Mouse (Mus musculus) neural tube, embryonic 13.5 days (tissue): Measurements from ENCODE around the gene Mroh3. TPM values are rescaled to one million over a fixed set of nuclear protein-coding genes. Genes with fewer than 3 reads are reported as not detected.

Experiments used
- ATAC-seq: fragments of 200-750 bp; cut with Nextera tagmentation; 2 replicates; pipeline ENCODE4 v1.8.0; 2017; ENCODE audit warnings: low read depth, mild to moderate bottlenecking, moderate TSS enrichment, moderate library complexity
- H3K27ac ChIP-seq: fragments of 300-500 bp; sonication (generic); replicated peaks from 2 replicates; pipeline ENCODE4 v1.5.1; 2015; ENCODE audit warnings: moderate library complexity, mild to moderate bottlenecking, inconsistent platforms
- H3K27me3 ChIP-seq: fragments of 300-500 bp; sonication (generic); 2 replicates; pipeline ENCODE4 v1.6.1; 2015; ENCODE audit warnings: mild to moderate bottlenecking, inconsistent platforms
- H3K36me3 ChIP-seq: fragments of 300-500 bp; sonication (generic); 2 replicates; pipeline ENCODE4 v1.6.1; 2015; ENCODE audit warnings: mild to moderate bottlenecking, inconsistent platforms
- H3K4me1 ChIP-seq: fragments of 300-500 bp; sonication (generic); replicated peaks from 2 replicates; pipeline ENCODE4 v1.6.1; 2015; ENCODE audit warnings: inconsistent platforms
- H3K4me2 ChIP-seq: fragments of 300-500 bp; sonication (generic); 2 replicates; pipeline ENCODE4 v1.6.1; 2015; ENCODE audit warnings: inconsistent platforms, mild to moderate bottlenecking, moderate library complexity
- H3K4me3 ChIP-seq: fragments of 300-500 bp; sonication (generic); 2 replicates; pipeline ENCODE4 v1.5.1; 2015; ENCODE audit warnings: mild to moderate bottlenecking, inconsistent platforms
- H3K9ac ChIP-seq: fragments of 300-500 bp; sonication (generic); 2 replicates; pipeline ENCODE4 v1.6.1; 2015; ENCODE audit warnings: moderate library complexity, mild to moderate bottlenecking, inconsistent platforms
- H3K9me3 ChIP-seq: fragments of 300-500 bp; sonication (generic); 2 replicates; pipeline ENCODE4 v1.6.1; 2016; ENCODE audit warnings: inconsistent platforms
- WGBS: fragments of 180-500 bp; shearing (Covaris S2); methylation state at CpG from one replicate; pipeline ENCODE4 v1.1.7; 2015; 5-methylcytosine and 5-hydroxymethylcytosine counted together
- polyA plus RNA-seq: library from polyadenylated mRNA; unstranded; fragments of >200 nt; fragmentation: Nextera tagmentation; extraction: Ambion mirVana; gene quantifications from 2 replicates; pipeline ENCODE4 v1.2.1, GENCODE M21; 2015

The Mroh3 gene
- polyA plus RNA-seq, 1 experiment from 2014 or later = not detected

GRCm38 (mm10) chr1:136226626-136227025, 14.0 kb upstream of the Mroh3 start:
- Histone ChIP-seq H3K27me3 (no peaks in the 10 kb centered on the region), H3K36me3 (peaks cover 3% of the 10 kb centered on the region; the same call in 1 of the 2 replicates), H3K9me3 (no peaks in the 10 kb centered on the region), H3K9ac (no peak overlapping the region), H3K4me1 (peaks cover 48% of the 10 kb centered on the region), H3K27ac (no peak overlapping the region), H3K4me3 (no peak overlapping the region), H3K4me2 (no peak overlapping the region)
- WGBS = 93% methylated on average over 8 of the region's 8 CpGs
- no peak for ATAC-seq

- ATAC-seq = no peak
- peaks cover 40% of the 10 kb centered on the region for H3K4me1 ChIP-seq
- 95% methylated on average over 8 of the region's 8 CpGs for WGBS
- H3K4me2 ChIP-seq = no peak overlapping the region
- no peak overlapping the region for H3K9ac ChIP-seq
- H3K9me3 ChIP-seq = no peaks in the 10 kb centered on the region
- no peak overlapping the region for H3K27ac ChIP-seq
- H3K27me3 ChIP-seq = no peaks in the 10 kb centered on the region
- no peak overlapping the region for H3K4me3 ChIP-seq
- H3K36me3 ChIP-seq = peaks cover 3% of the 10 kb centered on the region; the same call in 1 of the 2 replicates
Measured at GRCm38 (mm10) chr1:136225846-136226245, 13.2 kb upstream of the Mroh3 start.

- H3K9me3 ChIP-seq = no peaks in the 10 kb centered on the region
- no peak overlapping the region for H3K4me3 ChIP-seq
- WGBS = 90% methylated on average over 10 of the region's 10 CpGs
- no peaks in the 10 kb centered on the region for H3K27me3 ChIP-seq
- H3K4me1 ChIP-seq = peaks cover 20% of the 10 kb centered on the region
- no peak overlapping the region for H3K9ac ChIP-seq
- no peak for ATAC-seq
- H3K27ac ChIP-seq = no peak overlapping the region
- no peak overlapping the region for H3K4me2 ChIP-seq
- peaks cover 6% of the 10 kb centered on the region; the same call in 1 of the 2 replicates for H3K36me3 ChIP-seq
Measured at GRCm38 (mm10) chr1:136223758-136224342, 11.2 kb upstream of the Mroh3 start.

GRCm38 (mm10) chr1:136222386-136222785, 9.8 kb upstream of the Mroh3 start:
- 89% methylated on average over 10 of the region's 10 CpGs for WGBS
- H3K4me3 ChIP-seq = no peak overlapping the region

GRCm38 (mm10) chr1:136220037-136220871, 7.6 kb upstream of the Mroh3 start:
- H3K27me3 ChIP-seq = no peaks in the 10 kb centered on the region
- H3K4me2 ChIP-seq = no peak overlapping the region
- no peak overlapping the region for H3K9ac ChIP-seq
- 91% methylated on average over 10 of the region's 10 CpGs for WGBS
- no peak overlapping the region for H3K4me3 ChIP-seq
- peaks cover 24% of the 10 kb centered on the region for H3K36me3 ChIP-seq
- H3K4me1 ChIP-seq = 0 out of 2 replicates have a peak, but pooled peaks cover 2% of the 10 kb centered on the region
- H3K9me3 ChIP-seq = no peaks in the 10 kb centered on the region
- no peak overlapping the region for H3K27ac ChIP-seq
- ATAC-seq = no peak

More at GRCm38 (mm10) chr1:136222386-136222785, 9.8 kb upstream of the Mroh3 start:
- no peak overlapping the region for H3K27ac ChIP-seq
- H3K4me2 ChIP-seq = no peak overlapping the region
- no peaks in the 10 kb centered on the region for H3K9me3 ChIP-seq
- peaks cover 13% of the 10 kb centered on the region for H3K36me3 ChIP-seq
- H3K27me3 ChIP-seq = no peaks in the 10 kb centered on the region
- no peak overlapping the region for H3K9ac ChIP-seq
- no peak for ATAC-seq
- H3K4me1 ChIP-seq = 0 out of 2 replicates have a peak, but pooled peaks cover 6% of the 10 kb centered on the region

- no peak for ATAC-seq
- no peaks in the 10 kb centered on the region for H3K4me1 ChIP-seq
- 89% methylated on average over 15 of the region's 15 CpGs for WGBS
Measured at GRCm38 (mm10) chr1:136214304-136214703, 1.7 kb upstream of the Mroh3 start.

GRCm38 (mm10) chr1:136190033-136190432, 22.6 kb downstream of the Mroh3 start:
- no peak for ATAC-seq
- Histone ChIP-seq H3K4me3 (no peak overlapping the region), H3K27me3 (no peaks in the 10 kb centered on the region), H3K9ac (no peak overlapping the region), H3K36me3 (no peaks in the 10 kb centered on the region), H3K27ac (no peak overlapping the region), H3K9me3 (no peaks in the 10 kb centered on the region), H3K4me1 (no peaks in the 10 kb centered on the region), H3K4me2 (no peak overlapping the region)
- 89% methylated on average over 5 of the region's 5 CpGs for WGBS

More at GRCm38 (mm10) chr1:136214304-136214703, 1.7 kb upstream of the Mroh3 start:
- Histone ChIP-seq H3K9ac (no peak overlapping the region), H3K27me3 (no peaks in the 10 kb centered on the region), H3K27ac (no peak overlapping the region), H3K4me2 (no peak overlapping the region), H3K9me3 (no peaks in the 10 kb centered on the region), H3K4me3 (no peak overlapping the region), H3K36me3 (peaks cover 18% of the 10 kb centered on the region; the same call in 1 of the 2 replicates)

- Histone ChIP-seq H3K4me1 (peaks cover 3% of the 10 kb centered on the region), H3K4me3 (no peak overlapping the region), H3K9me3 (no peaks in the 10 kb centered on the region), H3K4me2 (no peak overlapping the region), H3K27me3 (no peaks in the 10 kb centered on the region), H3K9ac (no peak overlapping the region), H3K36me3 (peaks cover 36% of the 10 kb centered on the region), H3K27ac (no peak overlapping the region; the same call in 1 of the 2 replicates)
- no peak for ATAC-seq
- 74% methylated on average over 2 of the region's 2 CpGs for WGBS
Measured at GRCm38 (mm10) chr1:136179511-136180001, 33.1 kb downstream of the Mroh3 start.

GRCm38 (mm10) chr1:136178741-136179140, 33.9 kb downstream of the Mroh3 start:
- WGBS = 67% methylated on average over 6 of the region's 6 CpGs
- Histone ChIP-seq H3K27me3 (no peaks in the 10 kb centered on the region), H3K36me3 (peaks cover 45% of the 10 kb centered on the region), H3K4me2 (no peak overlapping the region), H3K27ac (no peak overlapping the region), H3K4me1 (peaks cover 12% of the 10 kb centered on the region), H3K9me3 (no peaks in the 10 kb centered on the region), H3K9ac (no peak overlapping the region), H3K4me3 (no peak overlapping the region)
- ATAC-seq = no peak

- Histone ChIP-seq H3K36me3 (peaks cover 61% of the 10 kb centered on the region), H3K4me3 (no peak overlapping the region), H3K9ac (no peak overlapping the region), H3K9me3 (no peaks in the 10 kb centered on the region), H3K4me2 (no peak overlapping the region), H3K27ac (no peak overlapping the region), H3K27me3 (no peaks in the 10 kb centered on the region), H3K4me1 (peaks cover 25% of the 10 kb centered on the region)
- no peak for ATAC-seq
- WGBS = 85% methylated on average over 2 of the region's 2 CpGs
Measured at GRCm38 (mm10) chr1:136177085-136177484, 35.5 kb downstream of the Mroh3 start.

- H3K4me3 ChIP-seq = no peak overlapping the region
- no peak overlapping the region for H3K9ac ChIP-seq
- ATAC-seq = no peak
- no peak overlapping the region for H3K27ac ChIP-seq
- no peaks in the 10 kb centered on the region for H3K9me3 ChIP-seq
- H3K4me1 ChIP-seq = peaks cover 25% of the 10 kb centered on the region
- no peaks in the 10 kb centered on the region for H3K27me3 ChIP-seq
- H3K36me3 ChIP-seq = peaks cover 80% of the 10 kb centered on the region
- H3K4me2 ChIP-seq = no peak overlapping the region
- 24% methylated on average over 6 of the region's 6 CpGs for WGBS
Measured at GRCm38 (mm10) chr1:136175183-136175582, 37.4 kb downstream of the Mroh3 start.

GRCm38 (mm10) chr1:136174101-136174606, 38.5 kb downstream of the Mroh3 start:
- WGBS = 19% methylated on average over 13 of the region's 13 CpGs
- H3K9ac ChIP-seq = 0 out of 2 replicates have a peak overlapping the region, but pooled peaks have one; percentile 26

More at GRCm38 (mm10) chr1:136174101-136174606, 38.5 kb downstream of the Mroh3 start:
- ATAC-seq = peak; percentile 28
- Histone ChIP-seq H3K9me3 (no peaks in the 10 kb centered on the region), H3K27ac (peak overlapping the region; percentile 15; the same call in 1 of the 2 replicates), H3K4me1 (peaks cover 25% of the 10 kb centered on the region), H3K4me3 (no peak overlapping the region), H3K27me3 (no peaks in the 10 kb centered on the region), H3K36me3 (peaks cover 88% of the 10 kb centered on the region), H3K4me2 (peak overlapping the region; percentile 4; the same call in 1 of the 2 replicates)
